Mouse (Mus musculus) small intestine, adult 2 months (tissue): ENCODE measurements around the gene Dlg2.

Source experiments
- CTCF ChIP-seq: fragments of 200-500 bp; IDR thresholded peaks from 2 replicates; pipeline ENCODE4 v1.5.1; 2012; ENCODE audit warnings: low read depth, mild to moderate bottlenecking, control low read depth, inconsistent platforms, low read length, moderate library complexity, mixed read lengths; ENCODE audit not compliant: insufficient replicate concordance, insufficient read length; ENCODE audit errors: extremely low read depth
- POLR2A ChIP-seq: fragments of 200-500 bp; IDR thresholded peaks from 2 replicates; pipeline ENCODE4 v1.6.1; 2012; ENCODE audit warnings: low read depth, mild to moderate bottlenecking, control low read depth, inconsistent platforms, low read length, moderate library complexity

DNA sequence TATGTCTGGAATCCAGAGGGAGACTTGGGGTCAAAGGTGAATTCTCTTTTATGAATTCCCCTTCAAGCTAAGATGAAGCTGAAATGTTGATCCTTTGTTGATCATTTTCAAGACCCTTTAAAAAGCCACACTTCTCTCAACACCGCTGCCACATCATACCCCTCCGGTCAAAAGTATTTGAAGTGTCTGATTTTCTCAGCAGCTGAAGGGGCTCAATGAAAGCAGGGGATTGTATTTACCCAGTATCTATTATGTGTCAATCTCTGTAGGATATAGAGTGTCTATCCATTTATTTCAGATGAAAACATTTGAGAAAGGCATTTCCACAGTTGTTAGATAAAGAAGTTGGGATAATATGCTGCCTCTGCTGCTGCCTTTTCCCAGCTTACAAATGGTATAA, 1459.7 kb downstream of the Dlg2 start:
- no peak for TF ChIP-seq POLR2A
- no peak for TF ChIP-seq CTCF
